Mouse (Mus musculus): ENCODE measurements around the gene Arl9. TPM values are rescaled to one million over a fixed set of nuclear protein-coding genes. Genes with fewer than 3 reads are reported as not detected.
"Not testable (repeated sequence)": the region's sequence is repeated elsewhere in the genome, so short reads cannot be mapped to it uniquely, and the experiment has no call there.

Gene Arl9
- total RNA-seq (2021), result not detected

DNA sequence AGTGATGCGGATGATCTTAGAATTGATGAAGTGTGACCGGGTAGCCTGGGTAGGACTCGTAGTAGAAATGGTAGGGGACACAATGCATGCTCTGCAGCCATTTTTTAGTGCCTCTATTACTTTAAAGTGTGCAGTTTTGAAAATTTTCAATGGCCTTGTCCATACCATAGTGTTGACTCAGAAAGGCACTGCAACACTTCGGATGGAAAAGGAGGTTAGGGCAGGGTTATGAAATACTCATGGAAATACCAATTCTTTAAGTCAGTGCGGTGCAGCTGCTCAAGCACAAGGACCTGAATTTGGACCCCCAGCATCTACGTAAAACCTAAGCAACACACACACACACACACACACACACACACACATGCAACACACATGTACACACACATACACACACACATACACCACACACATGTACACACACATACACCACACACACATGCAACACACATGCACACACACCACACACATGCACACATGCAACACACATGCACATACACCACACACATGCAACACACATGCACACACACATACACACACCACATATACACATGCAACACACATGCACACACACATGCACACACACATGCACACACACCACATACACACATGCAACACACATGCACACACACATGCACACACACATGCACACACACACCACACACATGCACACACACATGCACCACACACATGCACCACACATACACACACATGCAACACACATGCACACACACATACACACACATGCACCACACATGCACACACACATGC lies at the start of gene Arl9:
Gene Arl9, plus strand, starts transcription at position 5 of the 771 bp plus-strand sequence.
- DNase-seq (ENCODE audit: low spot score in 2 of 2), result no peak
- intact Hi-C loops (cut with DNase I), result no loop called here

DNA sequence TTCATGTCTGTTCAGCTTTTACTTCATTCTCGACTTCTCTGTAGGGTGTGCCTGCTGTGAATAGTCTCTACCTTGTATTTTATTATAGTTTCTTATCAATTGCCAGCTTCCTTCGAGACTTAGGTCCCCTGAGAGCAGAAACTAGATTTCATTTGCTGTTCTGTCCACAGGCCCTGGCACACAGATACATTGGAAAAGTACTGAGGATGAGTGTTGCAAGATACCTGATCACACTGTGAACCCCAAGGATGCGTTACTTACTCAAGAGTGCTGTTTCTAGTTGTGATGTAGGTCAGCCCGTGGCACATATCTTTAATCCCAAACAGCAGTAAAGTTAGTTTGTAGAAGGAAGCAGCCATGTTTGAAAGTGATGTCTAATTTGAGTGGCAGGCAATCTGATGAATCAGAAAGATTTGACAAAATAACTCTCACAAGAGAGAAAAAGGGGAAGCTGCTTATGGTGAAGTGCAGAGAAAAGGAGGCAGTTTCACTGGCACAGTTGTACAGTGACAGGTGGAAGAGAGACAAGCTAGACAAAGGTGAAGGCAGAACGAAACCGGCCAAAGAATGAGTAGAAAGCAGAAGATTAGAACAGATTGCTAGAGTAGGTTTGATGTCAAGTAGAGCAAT lies 49.5 kb upstream of the Arl9 start:
- intact Hi-C loops (cut with DNase I), result no loop called here

DNA sequence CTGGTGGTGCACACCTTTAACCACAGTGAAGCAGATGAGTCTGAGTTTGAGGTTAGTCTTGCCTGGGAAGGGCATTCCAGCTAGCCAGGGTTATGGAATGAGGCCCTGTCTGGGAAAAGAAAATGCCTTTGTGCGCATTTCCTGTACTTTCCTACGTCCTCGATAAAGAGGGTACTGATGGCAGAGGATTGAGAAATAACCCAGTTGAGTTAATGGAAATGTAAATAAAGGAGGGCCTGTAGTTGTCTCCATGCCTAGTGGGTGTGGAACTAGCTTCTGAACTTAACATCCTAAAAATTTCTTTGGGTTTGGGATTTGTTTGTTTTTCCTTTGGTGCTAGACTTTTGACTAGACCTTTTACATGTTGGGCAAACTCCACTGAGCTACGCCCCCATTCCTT lies 48.4 kb upstream of the Arl9 start:
- no peak for DNase-seq (ENCODE audit: low spot score in 2 of 2)
- intact Hi-C loops (cut with DNase I), result no loop called here

More for the DNA sequence above, 49.5 kb upstream of the Arl9 start:
- DNase-seq (ENCODE audit: low spot score in 2 of 2), result no peak

DNA sequence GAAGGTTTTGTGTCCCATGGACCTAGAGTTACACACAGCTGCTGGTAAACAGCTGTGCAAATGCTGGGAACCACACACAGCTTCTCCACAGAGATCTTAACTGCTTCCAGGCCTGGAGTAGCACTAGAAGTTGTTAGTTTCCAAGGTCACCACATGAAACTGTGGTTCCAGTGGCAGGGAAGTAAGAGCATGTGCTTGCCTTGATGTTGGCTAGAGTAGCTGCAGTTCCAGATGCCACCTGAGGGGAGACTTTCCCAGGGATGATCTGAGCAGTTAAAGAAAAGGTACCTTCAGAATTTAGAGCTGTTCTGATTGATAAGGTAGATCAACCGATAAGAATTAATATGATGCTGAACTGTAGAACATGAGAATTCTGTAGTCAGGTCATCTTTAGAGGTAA lies 45.9 kb upstream of the Arl9 start:
- no peak for DNase-seq (ENCODE audit: low spot score in 2 of 2)
- intact Hi-C loops (cut with DNase I), result no loop called here

DNA sequence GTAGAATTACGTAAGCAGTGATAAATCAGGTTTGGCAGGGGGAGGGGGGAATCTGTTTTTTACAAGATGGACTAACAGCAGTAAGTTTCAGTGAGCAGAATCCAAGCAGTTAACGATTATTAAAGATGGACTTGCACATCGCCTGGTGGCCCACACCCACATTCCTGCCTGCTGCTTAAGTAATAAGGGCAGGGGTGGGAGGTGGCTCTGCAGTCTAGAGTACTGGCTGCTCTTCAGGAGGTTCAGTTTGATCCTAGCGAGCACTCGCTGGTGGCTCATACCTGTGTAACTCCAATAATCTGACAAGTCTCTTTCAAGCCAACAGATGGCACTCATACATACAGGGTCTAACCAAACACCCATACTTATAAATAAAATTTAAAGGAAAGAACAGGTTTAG lies 44.3 kb upstream of the Arl9 start:
- no peak for DNase-seq (ENCODE audit: low spot score in 2 of 2)
- intact Hi-C loops (cut with DNase I), result no loop called here

DNA sequence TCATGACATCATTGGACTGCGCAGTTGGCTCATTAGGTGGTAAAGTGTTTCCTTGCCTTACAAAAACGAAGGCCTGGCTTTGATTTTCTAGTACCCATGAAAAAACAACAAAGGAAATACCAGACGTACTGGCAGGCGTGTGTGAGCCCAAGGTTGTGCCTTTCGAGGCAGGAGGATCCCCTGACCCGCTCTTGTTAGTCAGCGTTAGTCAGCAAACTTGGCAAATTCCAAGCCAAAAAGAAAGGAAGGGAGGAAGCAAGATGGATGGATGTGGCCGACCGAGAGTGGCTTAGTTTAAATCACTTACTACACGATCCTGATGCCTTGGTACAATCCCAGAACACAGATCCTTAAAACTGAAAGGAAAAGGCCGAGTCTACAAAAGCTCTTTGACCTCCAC lies 41.3 kb upstream of the Arl9 start:
- DNase-seq (ENCODE audit: low spot score in 2 of 2), result no peak
- intact Hi-C loops (cut with DNase I), result no loop called here

DNA sequence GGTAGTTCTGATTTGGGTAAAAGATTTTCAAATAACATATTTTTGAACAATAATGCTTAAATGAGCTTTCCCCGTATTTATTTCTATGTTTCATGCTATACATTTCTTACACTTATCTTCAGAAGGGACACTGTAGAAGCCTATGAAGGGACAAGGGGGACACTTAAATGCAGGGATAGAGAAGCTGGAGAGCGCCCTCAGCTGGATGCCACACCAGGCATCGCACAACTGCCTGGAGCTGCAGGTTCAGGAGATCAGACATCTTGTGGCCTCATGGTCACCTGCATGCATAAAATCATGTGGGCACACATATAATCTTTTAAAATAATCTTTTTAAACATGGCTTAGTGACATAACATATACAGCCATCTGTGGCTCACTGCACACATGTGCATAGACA lies 39.2 kb upstream of the Arl9 start:
- no peak for DNase-seq (ENCODE audit: low spot score in 2 of 2)
- intact Hi-C loops (cut with DNase I), result no loop called here

DNA sequence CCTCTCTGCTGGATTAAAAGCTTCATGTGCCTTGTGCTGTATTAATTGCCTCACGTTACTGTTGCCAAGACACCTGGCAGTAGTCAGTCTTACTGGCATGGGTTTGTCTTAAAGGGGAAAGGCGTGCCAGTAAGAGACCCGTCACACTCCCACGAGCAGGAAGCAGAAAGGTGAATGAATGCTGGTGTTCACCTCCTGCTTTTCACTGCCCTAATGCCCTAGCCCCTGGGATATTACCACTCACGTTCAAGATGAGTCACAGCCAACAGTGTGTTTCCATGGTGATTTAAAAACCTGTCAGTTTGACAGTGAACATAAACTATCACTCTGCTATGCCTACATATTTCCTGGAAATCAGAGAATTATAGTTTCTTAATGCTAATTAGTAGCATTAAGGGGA lies 34.6 kb upstream of the Arl9 start:
- DNase-seq (ENCODE audit: low spot score in 2 of 2), result no peak
- intact Hi-C loops (cut with DNase I), result no loop called here

DNA sequence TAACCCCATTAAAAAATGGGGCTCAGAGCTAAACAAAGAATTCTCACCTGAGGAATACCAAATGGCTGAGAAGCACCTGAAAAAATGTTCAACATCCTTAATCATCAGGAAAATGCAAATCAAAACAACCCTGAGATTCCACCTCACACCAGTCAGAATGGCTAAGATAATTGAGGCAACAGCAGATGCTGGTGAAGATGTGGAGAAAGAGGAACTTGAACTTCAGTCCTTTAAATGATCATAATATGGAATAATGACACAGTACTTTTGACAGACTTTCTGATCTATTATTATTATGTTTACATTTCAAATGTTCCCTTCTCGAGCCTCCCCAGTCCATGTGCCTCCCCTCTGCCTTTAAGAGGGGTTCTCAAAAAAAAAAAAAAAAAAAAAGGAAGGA lies 32.7 kb upstream of the Arl9 start:
- intact Hi-C loops (cut with DNase I), result not testable (repeated sequence)

DNA sequence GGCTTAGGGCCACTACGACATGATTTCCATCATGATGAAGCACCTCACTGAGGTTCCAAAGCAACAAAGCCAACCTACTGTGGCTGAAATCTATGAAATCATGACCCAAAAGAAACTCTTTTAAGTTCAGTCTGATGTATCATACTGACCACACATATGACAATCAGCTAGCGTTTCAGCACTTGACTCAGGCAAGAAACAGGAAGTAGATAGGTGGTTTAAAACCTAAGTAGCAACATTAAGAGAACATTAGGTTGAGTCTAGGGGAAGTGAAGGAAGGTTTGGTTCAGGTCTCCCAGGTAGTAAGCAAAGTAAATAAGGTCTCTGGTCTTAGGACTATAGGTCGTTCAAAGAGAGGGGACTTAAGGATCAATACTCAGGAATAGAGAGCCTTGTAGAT lies 30.4 kb upstream of the Arl9 start:
- intact Hi-C loops (cut with DNase I), result no loop called here
- no peak for DNase-seq (ENCODE audit: low spot score in 2 of 2)

More for the DNA sequence above, 32.7 kb upstream of the Arl9 start:
- DNase-seq (ENCODE audit: low spot score in 2 of 2), result not testable (repeated sequence)

DNA sequence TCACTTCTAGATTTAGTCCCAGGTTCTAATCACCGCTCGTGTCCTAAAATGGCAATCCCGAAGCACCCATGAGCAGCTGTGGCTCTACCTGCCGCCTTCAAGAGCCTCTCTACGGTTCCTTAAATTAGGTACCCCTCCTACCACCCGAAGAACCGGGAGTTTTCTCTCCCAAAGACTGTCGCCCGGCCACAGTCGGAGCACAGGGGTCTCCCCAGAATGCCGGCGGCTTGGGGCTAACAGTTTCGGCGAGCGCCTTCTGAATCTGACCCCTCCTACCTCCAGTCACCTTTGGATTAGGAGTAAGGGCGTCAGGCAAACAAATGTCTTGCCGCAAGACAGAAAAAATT lies 29.7 kb upstream of the Arl9 start:
- no peak for DNase-seq (ENCODE audit: low spot score in 2 of 2)
- intact Hi-C loops (cut with DNase I), result no loop called here

DNA sequence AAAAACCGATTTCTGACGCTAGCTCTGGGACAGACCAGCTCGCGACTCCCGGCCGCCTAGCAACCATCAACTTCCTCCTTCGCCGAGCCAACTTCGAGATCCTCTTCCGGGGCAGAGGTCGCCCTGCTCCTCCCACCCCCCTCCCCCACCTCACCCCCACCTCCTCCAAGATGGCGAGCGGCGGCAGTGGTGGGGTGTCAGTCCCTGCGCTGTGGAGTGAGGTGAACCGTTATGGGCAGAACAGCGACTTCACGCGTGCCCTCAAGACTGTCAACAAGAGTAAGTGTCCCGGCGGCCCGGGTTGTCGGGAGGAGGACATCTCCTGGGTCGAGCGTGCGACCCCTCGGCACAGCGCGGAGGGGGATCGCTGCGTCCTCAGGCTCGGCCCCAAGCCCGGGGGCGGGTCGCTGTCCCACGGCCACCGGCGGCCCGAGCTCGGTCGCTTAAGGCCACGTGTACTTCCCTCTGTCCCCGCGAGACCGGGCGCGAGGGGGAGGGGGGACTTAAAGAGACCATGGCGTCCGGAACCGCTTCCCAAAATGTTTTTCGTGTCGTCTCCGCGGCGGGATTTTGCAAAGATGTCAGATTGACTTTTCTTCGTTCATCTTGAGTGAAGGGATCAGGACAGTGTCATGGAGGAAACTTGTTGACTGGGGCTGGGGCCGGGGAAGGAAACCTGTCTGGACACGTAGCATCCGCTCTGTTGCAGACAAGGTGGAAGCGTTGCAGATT lies 29.1 kb upstream of the Arl9 start, which contains the start of gene Srp72:
Gene Srp72, plus strand, starts transcription at position 130 of the 732 bp plus-strand sequence.
- peak; percentile 78 to 82 for DNase-seq (ENCODE audit: low spot score in 2 of 2)
- intact Hi-C loops (cut with DNase I), result no loop called here

DNA sequence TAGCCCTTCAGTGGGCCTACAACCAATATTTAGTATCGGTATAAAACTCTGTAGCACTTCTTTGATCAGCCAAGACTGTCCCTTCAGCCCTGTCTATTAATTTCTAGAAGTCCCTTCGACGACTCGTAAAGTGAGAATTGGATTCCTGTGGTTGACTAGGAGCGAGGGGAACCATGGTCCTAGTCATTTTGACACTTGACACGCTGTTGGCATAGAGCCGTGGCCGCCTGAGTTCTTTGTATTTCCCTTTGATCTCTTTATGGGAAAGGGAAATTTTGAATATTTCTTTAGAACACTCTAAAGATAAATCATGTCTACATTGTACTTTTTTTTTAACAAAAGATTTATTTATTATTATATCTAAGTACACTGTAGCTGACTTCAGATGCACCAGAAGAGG lies 28.1 kb upstream of the Arl9 start:
- DNase-seq (ENCODE audit: low spot score in 2 of 2), result no peak
- intact Hi-C loops (cut with DNase I), result no loop called here

DNA sequence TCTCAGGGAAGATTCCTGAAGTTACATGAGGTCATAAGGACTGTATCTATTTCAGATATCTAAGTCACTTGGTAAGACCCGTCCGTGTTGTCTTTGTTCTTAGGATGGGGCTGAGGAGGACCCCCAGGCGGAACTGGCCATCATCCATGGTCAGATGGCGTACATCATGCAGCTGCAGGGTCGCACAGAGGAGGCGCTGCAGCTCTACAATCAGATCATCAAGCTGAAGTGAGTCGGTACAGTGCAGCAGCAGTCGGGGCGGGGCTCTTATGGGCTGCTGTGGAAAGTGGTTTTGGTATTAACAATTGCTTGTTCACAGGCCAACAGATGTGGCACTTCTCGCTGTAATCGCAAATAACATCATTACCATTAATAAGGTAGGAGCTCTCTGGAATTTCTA lies 19.8 kb upstream of the Arl9 start:
- no peak for DNase-seq (ENCODE audit: low spot score in 2 of 2)
- intact Hi-C loops (cut with DNase I), result no loop called here

DNA sequence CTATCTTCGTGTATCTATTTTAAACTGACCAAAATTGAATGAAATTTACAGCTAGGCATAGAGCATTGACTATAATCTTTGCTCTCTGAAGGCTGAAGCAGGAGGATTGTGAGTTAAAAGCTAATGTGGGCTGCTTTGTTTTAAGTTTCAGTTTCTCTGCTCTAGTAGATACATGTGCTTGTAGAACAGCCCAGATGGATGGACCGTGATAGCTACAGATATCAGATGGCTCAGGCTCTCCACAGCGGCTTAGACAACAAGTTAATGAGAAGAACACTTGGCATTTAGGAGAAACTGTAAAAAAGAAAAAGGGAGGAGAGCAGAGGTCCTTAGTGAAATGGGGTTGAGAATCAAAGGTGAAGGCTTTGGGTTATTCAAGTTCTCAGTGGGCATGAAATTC lies 13.1 kb upstream of the Arl9 start:
- DNase-seq (ENCODE audit: low spot score in 2 of 2), result no peak

DNA sequence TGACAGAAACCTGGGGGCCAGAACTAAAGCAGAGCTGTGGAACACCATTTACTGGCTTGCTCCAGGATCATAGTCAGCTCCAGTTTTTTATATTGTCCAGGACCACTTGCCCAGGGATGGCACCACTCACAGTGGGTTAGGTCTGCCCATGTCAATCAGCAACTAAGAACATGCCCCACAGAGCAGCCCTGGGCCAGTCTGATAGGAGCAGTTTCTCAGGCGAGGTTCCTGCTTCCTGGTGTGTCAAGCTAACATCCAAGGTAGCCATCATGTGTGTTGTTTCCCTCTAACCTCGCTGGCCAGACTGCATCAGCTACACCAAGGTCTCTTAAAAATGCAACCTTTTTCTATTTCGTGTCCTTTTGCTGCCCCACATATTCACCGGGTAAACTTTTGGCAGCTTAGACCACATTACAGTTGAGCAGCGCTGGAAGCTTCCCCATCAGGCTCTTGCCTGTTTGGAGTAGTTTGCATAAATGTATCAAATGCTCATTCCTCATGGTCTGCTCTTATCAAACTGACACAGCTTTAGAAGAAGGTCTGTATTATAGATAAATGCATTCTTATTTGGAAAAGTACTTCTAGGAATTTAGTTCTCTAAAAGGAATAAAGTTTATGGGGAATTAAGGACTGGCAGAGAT lies 10.6 kb upstream of the Arl9 start:
- intact Hi-C loops (cut with DNase I), result loop anchor here (10.0 kb wide), 1 partner anchor 332 kb away; no protein-coding TSS in a partner anchor
- DNase-seq (ENCODE audit: low spot score in 2 of 2), result no peak

More for the DNA sequence above, 13.1 kb upstream of the Arl9 start:
- intact Hi-C loops (cut with DNase I), result loop anchor here (10.0 kb wide), 1 partner anchor 334 kb away; no protein-coding TSS in a partner anchor

DNA sequence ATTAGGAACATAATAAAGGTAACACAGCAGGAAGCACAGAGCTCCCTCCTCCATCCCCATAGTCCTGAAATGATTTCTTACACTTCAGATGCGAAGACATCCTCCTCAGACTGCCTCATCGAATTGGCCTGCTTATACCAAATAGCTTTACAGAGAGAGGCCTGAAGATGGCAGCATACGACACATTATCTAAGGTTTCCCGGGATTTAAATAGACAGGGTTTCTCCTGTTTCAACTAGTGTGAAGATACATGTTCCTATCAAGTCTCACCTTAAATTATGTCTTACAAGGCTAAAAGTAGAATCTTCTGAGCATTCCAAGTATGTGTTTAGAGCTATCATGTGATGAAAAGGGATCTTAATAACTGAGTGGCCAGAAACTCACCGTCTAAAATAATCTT lies 5.4 kb upstream of the Arl9 start:
- no peak for DNase-seq (ENCODE audit: low spot score in 2 of 2)
- intact Hi-C loops (cut with DNase I), result loop anchor here (5.0 to 10.0 kb wide), 3 partner anchors 174 to 326 kb away; no protein-coding TSS in a partner anchor

DNA sequence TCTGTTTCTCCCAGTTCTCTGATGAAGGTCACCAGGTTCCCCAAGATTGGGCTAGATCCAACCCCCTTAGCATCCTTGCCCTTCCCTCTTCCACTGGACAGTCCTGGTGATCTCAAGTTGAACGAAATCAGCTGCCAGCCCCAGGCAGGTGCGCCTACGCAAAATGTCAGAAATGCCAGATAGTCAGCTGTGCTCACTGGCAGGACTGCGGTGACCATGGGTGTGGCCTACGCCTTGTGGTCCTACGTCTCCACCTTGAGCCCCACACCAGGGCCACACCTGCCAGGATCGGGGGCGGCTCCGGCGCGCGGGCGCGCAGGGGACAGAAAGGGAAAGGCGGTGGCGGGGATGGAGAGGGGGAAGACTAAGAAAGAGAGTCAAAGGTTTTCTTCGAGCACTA lies 2.7 kb upstream of the Arl9 start:
- intact Hi-C loops (cut with DNase I), result no loop called here
- DNase-seq (ENCODE audit: low spot score in 2 of 2), result no peak

DNA sequence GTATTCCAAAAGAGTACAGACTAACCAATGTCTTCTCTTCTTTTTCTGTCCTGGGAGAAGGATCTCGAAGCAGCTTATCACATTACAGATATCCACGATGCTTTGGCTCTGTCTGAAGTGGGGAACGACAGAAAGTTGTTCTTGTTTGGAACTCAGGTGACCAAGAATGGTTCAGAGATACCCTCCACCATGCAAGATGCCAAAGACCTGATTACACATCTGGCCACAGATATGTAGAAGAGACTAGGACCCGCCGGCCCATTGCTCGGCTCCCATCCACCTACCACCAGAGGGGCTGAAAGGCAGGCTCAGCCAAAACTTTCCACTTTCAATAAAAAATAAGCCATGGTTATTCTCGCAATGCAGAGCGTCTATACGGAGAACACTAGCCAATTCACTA lies 6.5 kb downstream of the Arl9 start:
- intact Hi-C loops (cut with DNase I), result no loop called here

DNA sequence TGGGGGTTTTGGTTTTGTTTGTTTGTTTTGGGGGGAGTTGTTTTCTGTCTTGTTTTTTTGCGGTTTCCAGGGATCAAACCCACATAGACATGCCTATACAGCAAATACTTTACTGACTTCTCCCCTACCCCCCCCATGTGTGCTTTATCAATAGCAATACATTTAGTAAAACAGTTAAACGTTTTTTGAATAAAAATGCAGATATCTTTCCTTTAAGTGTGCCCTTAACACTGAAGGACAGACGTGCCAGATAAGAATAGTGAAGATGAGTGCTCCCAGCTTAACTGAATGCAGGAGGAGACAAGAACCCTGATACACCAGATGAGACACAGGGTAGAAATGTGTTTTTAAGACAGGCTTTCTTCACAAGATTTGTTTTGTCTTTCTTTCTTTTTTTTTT lies 7.2 kb downstream of the Arl9 start:
- no peak for DNase-seq (ENCODE audit: low spot score in 2 of 2)
- intact Hi-C loops (cut with DNase I), result no loop called here

More for the DNA sequence above, 6.5 kb downstream of the Arl9 start:
- DNase-seq (ENCODE audit: low spot score in 2 of 2), result no peak

All from left cerebral cortex, postnatal 36 days (tissue).